Mouse (Mus musculus) layer of hippocampus, postnatal 14 days (tissue): ENCODE data around the gene Capn11. TPM values are rescaled to one million over a fixed set of nuclear protein-coding genes. Genes with fewer than 3 reads are reported as not detected.

Experiments used
- DNase-seq, 2 experiments: peaks; one replicate each; pipeline ENCODE4 v3.0.0; 2021 to 2022; ENCODE audit warnings: low spot score in 2 of 2, mixed read lengths in 1 of 2
- total RNA-seq, 2 experiments: library from RNA; stranded (reverse); gene quantifications; 2 replicates each; pipeline ENCODE4 v1.2.3; 2021

Gene Capn11
- total RNA-seq, 2 experiments from 2014 or later = 0.14 to 0.25 TPM

DNA sequence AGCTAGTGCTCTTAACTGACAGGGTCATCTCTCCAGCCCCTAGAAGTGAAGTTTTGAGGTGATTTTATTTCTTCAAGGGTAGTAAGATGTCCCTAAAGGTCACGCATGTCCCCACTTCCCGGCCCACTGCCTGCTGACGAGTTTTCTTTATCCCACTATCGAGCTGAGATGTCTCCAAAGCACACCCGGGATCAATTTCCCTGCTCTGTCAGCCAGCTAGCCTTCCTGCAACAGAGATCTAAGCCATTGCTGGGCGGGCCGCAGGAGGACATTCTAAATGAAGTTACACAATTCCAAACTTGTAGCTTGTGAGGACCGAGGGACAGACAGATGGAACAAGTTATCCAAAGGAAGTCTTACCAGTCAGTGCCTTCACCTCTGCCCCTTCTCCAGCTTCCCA, 58.9 kb downstream of the Capn11 start:
- DNase-seq = no peak

DNA sequence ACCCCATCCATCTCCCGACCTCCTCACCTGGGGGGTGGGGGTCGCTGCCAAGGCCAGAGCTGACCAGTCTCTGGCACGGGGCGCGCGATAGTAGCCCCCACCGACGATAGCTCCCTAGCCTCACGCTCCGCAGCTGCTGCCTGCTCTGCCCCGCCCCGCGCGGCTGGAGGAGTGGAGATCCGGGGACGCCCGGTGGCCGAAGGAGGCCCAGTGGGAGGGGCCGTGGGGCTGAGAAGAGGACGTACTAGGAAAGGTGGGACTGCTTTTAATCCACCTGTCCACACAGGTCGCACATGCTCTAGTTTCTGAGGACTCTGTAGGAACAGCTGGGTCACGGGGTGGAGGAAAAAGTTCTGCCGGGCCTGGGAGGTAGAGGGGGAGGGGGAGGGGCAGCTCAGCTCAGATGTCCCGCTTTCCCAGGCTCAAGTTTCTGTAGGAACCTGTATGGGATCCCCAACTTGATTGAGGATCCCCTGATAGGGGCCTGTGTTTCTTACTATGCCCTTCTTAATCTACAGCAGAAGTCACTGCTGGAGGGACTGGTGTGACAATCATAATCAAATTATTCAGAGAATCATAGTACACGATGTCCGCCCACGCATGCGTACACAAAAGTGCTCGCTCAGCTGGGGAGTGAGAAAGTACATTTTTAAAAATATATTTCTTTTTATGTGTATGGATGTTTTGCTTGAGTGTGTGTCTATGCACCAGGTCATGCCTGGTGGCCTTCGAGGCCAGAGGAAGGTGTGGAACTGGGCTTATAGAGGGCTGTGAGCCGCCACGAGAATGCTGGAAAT, 59.5 kb downstream of the Capn11 start, which contains the start of gene Slc29a1:
Slc29a1 (minus strand) TSS at position 161 of the 797 bp plus-strand sequence.
- no peak for DNase-seq

DNA sequence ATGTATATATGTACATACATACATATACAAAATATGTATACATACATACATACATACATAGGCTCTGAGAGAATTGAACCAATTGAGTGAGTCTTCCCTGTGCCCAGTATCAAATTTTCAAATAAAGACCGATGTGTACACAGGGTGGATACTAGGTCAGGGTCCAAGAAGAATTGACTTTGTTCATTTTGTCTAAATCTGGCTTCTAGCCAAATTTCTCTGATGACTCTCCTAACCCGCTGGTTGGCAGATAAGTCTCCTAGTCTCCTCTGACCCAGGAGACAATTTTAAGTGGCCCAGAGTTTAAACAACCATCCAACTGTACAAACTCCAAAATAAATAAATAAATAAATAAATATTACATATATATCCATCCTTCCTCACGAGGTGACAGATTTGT, 60.2 kb downstream of the Capn11 start:
- no peak for DNase-seq

DNA sequence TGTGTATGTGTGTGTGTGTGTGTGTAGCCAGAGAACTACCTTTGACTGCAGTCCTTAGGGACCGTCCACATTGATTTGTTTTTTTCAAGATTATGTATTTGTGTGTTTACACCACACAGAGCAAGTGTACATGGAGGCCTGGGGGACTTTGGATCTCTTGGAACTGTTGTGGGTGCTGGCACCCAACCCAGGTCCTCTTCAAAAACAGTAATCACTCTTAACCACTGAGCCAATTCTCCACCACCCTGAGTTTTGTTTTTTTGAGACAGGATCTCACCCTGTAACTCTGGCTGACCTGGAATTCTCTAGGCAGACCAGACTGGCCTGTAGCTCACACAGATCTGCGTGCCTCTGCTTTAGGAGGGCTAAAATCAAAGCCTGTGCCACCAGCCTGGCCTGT, 60.7 kb downstream of the Capn11 start:
- no peak for DNase-seq

DNA sequence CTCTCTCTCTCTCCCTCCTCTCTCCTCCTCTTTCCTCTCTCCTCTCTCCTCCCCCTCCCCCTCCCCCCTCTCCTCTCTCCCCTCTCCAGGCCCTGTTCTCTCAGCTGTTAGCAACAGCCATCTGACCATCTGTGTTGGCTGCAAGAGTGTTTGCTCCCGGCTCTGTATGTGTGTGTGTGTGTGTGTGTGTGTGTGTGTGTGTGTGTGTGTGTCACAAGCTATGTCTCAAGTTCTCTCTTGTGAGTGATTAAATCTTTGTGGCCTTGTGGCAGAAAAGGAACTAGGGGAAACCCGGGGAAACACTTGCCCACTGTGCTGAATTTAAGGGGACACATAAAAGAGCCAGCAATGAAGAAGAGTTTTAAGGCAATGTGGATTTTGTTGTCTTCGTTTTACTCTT, 61.3 kb downstream of the Capn11 start:
- no peak for DNase-seq

DNA sequence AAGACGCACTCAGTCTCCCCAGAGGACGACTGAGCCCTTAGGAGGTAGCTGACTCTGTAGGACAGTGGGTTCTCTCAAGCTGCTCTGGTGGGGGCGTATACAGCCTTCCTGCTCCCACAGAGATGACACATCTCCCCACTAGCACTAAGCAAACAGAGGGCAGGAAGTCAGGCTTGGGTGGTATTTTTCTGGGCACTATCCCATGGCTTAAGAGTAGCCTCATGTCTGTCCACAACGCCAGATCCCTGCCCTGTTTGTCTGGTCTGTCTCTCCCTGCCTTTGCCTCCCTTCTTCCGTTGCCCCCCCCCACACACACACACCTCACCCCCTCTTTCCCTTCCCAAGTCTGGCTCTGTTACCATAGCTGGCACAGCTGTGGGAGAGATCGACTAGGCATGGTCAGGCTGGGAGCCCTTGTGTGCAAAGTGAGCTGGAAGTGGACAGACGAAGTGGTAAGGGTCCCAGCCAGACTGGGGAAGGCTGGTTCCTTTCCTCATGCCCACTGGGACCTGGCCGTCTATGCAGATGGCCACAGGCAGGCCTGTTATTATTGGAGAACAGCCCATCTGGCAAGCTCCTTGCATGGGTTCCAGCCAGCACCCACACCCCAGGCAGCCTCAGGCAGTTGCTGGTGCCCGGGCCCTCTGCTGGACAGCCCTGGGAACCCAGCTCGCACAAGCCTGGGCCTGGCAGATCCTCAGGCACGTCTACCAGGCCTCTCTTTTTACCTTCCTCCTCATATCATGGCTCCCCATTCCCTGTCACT, 62.3 kb downstream of the Capn11 start:
- peak; percentile 66 to 81 for DNase-seq

DNA sequence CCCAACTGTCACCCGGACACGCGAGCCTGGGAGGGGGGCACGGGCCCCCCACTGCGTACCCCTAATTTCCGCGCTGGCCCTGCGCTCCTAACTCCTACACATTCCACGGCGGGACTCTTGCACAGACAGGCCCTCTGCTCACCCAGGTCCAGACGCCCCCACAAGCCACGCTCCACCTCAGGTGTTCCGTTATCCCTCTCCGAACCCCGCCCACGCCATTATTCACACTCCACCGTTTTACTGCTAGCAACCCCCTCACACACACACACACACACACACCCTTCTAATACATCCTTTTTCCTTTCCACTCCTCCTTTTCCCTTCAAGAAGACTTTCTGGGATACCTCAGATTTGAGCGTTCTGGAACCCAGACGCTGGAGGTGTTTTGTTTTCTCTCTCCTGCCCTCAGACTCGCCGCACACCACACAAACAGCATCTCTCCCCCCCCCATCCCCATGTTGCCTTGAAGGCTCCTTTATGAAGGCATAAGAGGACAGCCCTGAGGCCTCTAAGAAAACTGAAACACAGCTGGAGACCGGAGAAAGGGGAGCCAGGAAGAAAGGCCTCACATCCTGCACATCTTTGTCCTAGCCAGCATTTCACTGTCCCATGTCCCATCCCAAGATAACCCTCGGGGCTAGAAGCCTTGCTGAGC, 63.3 kb downstream of the Capn11 start:
- no peak for DNase-seq

DNA sequence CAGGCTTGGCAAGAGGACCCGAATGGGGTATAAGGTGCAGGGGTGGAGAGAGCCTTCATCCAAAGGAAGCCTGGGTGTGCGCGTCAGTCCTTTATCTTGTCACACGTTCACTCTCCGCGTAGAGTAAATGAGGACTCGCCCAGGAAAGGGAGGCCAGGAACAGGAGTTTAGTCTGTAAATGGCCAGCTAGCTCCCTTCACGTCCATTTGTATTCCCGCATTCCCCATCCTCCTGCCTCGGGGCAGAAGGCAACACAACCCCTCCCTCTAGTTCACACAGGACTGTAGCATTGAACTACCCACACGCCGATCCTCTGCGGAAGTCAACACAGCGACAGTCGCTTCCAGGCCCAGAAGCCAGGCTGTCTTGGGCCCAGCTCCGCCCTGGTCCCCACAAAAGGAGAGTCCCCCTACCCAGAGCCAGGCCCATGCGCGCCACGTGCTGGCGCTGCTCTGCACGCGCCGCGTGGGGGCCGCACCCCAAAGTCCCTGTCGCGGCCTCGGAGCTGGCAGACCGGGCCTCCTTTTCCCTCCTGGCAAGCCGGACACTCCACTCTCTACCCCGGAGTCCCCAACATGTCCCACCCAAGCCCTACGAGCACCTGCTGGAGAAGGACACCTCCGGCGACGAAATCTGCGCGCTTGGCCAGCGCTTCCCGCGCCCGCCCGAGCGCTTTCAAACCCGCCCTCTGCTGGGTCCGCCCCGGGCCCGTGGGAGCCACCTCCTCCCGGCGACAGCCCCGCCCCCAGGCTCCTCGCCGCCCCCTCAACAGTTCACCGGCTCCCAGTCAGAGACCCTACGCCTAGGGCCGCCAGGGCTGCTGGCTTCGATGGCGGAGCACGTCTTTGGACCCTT, 64.0 kb downstream of the Capn11 start:
- no peak for DNase-seq

DNA sequence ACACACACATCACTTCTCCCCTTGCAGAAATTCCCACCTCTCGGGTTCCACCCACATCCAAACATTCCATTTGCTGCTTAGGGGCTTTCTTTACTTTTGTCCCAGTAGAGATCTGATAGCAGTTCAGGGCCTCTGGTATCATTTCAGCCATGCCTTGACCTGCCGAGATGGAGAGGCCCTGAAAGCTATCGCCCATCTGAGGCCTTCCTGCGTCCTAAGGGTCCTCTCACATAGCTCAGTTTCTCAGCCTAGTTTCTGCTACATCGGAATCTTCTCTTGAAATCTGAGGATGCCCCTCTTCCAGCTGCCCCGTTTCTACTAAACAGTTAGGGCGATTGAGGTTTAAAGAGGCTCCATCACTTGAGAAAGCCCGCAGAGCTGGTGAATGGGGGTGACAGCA, 64.9 kb downstream of the Capn11 start:
- DNase-seq = no peak

DNA sequence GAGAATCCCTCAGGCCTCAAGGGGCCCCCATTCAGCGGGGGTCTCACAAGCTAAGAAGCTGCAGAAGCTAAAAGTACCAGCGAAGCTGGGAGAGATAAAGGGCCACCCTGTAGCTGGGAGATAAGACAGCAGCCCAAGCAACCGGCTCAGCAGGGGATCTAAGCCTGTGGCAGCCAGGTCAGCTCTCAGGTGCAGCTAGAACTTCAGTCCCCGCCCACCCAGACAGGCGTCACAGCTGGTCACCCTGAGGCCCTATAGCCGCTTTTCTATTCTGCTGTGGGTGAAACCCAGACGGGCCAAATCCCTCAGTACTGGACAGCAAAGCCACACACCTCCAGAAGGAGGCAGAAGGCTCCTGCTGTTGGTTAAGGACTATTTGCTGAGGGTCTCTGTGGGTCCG, 65.6 kb downstream of the Capn11 start:
- DNase-seq = peak in 1 of 2 experiments; percentile 4

DNA sequence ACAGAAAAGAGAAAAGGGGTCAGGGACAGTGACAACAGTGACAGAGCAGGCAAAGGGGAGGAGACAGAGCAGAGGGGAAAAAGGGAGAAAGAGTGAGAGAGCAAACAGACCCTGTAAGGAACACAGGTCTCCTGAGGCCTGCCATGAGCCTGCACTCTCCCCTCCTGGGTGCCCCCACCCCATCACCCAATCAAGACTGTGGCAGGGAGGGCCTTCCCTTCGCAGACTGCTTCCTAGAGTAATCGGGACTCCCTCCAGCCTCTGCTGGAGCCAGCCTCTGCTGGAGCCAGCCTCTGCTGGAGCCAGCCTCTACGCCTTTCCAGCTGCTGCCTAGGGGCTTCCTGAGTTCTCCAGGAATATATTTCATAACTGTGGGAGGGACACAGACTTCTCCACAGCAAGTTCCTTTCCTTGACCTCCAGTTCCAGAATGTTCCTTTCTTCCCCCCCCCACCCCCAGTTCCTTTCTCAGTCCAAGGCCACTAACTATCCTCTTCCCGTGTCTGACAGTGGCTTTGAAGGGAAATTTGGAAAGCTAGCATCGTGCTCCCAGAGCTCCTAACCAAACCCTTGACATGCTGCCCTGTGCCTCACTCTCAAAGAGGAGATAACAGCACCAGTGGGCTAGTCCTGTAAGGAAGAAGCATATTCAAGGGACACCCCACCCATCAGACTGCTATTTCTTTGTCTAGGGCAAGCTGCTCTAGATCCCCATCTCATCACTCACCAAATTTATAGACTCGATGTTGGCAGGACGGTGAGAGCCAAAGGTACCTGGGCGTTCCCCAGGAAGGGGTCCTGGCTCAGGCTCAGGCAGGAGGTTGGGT, 66.3 kb downstream of the Capn11 start:
- DNase-seq = no peak

DNA sequence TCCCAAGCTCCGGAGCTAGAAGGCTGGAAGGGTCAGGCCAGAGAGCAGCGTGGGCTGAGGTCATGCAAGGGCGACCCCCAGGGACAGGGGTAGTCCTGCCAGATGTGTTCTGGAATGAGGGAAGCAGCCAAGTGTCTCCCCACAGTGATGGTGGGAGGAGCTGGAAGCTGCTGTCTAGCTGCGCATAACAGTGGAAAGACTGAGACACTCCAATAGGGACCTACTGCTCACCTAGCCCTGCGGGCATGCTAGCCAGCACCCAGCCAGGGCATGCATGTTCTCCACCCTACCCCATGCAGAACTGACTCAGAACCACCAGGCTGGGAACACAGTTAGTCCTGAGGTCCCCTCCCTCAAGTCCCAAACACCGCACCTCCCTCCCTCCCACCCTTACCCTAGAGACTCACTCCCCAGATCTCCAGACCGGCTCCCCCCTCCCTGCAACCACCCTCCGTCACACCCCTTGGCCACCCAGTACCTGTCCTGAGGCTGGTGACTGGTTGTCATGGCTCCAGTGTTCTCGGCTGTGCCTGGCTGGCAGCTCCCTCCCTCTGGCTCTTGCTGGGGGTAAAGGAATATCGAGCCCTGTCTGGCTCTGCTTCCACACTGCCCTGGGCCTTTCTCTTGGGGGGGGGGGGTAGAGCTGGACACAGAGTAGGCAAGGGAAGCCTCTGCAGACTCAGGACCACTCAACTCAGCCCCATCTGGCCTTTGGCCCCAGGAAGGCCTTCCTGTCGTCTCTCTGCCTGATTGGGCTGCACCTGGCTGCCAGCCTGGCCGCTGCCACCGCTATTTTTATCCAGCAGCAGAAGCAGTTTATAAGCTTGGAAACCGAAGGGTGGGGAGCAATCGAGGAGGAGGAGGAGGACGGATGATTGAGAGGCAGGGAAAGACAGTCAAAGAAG, 67.2 kb downstream of the Capn11 start:
- DNase-seq = peak in 1 of 2 experiments; percentile 12

DNA sequence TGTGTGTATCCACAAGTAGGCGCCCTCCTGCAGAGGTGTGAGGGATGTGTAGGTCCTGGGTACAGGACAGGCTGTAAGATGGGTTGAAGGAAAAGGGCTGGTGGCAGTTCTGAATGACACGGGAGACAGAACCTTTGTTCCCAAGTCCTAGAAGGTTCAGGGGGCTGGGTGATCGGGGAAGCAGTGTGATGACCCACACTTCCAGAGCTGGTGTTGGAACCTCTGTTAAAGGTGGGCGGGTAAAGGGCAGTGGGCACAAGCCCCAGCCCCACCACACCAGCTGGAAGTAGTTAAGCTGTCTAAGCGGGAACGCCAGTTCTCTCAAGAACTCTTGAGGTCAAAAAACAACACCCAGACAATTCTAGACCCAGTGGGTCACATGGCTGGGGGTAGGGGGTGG, 68.7 kb downstream of the Capn11 start:
- DNase-seq = peak in 1 of 2 experiments; percentile 2

DNA sequence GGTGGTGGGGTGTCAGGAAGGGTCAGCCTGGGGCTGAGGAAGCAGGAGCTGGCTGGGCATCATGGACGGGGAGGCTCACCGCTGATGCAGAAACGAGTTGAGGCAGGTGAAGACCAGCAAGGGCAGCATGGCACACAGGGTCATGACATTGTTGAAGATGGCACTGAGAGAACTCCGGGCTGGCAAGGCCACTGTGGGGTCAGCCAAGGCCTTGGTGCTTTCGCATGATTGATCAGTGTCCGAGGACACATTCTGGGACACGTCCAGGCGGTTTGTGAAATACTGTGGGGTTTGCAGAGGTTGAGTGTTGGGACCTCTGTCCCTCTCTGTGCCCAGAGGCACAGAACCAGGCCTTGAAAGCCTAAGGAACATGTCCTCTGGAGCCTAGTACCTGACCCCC, 69.3 kb downstream of the Capn11 start:
- peak; percentile 2 to 7 for DNase-seq

DNA sequence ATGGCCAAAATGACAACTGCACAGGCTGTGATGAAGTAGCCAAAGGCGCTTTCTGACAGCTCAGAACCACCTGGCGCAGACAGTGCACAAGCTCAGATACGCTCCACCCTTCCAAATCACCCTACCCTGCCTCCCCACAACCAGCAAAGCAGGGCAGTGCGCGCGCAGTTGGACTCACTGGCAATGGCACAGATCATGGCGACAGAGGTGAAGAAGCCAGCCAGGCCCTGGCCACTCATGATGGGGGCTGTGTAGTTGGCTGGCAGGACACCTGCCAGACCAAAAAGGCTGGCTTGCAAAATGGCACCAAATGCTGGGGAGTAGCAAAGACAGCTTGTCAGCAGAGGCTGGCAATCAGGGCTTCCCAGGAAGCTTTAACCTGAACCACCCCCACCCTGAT, 69.9 kb downstream of the Capn11 start:
- peak; percentile 8 to 33 for DNase-seq

DNA sequence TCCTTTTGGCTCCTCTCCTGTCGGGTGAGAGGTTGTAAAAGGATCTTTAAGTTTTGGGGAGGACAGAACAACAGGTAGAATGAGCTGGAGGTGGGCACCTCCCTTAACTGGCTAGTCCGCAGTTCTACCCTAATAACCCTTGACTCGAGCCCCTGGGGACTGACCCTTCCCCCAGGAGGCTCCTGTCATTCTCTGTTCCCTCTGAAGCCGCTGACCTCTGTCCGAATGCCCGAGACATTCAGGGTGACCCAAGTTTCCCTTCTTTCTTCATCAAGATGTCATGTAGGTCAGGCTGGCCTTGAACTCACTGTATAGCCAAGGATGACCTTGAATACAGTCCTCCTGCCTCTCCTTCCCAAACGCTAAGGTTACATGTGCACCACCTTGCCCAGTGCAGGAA, 70.8 kb downstream of the Capn11 start:
- no peak for DNase-seq

DNA sequence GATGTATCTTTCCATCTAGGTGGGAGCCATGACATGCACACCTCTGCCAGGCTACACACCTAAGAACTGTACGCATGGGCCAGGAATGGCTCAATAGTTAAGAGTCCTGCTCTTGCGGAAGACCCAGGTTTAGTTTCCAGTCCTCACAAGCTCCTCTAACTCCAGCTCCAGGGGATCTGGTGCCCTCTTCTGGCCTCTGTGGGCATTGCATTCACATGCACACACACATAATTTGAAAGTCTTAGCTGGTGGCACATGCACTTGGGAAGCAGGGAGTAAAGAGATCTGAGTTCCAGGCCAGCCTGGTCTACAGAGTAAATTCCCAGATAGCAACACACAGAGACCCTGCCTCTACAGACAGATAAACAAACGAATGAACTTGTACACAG, 72.7 kb downstream of the Capn11 start:
- DNase-seq = peak in 1 of 2 experiments; percentile 10

DNA sequence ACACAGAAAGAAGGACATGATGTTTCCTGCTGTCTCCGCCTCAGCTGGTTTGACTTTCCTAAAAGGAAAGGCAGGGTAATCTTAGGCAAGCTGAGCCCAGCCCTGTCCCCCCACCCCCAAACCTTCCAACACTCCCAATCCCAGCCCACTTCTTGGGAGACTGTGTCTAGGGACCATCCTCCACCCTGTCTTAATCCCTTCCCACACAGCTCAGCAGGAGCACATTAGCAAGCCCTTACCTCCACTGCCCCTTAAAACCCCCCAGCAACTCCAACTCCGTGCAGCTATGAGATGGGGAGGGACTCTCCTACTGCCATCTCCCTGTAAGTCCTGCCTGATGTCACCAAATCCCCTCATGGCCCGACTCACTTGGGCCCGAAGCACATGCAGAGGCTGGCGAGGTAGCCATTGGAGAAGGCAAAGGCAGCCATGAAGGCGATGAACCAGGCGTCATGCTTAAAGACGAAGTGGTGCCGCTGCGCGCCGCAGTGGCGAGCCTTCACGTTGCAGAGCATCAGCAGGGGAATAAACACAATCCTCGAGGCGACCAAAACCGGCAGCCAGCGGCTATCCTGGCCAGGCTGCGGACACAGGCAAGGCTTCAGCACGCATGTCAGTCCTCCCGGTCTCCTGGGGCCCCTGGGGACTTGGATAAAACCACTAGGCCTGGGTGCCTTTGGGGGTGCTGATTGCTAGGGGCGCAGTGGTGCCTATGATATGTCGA, 73.2 kb downstream of the Capn11 start:
- no peak for DNase-seq
